Mouse (Mus musculus) kidney, postnatal 14 days (tissue): ENCODE measurements around the gene Gm20696.

Experiments used
- DNase-seq: peaks from one replicate; pipeline ENCODE4 v3.0.0; 2022; ENCODE audit warnings: mixed read lengths

Gene Gm20696

DNA sequence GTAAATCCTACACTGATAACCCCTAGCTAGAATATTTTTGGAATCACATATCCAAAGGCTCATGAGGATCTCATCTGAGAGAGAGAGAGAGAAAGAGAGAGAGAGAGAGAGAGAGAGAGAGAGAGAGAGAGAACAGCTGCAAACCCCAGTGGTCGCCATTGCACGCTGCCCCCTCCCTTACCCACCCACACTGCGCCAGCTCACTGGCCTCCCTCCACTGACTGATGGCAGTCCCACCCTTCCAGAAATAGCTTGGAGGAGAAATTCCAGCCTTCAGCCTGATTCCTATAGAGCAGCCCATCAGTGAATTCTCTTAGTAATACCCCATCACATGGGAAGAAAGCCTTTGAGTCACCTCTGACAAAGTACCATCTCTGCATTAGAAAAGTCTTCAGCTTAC lies 415.4 kb downstream of the Gm20696 start:
- DNase-seq = no peak

DNA sequence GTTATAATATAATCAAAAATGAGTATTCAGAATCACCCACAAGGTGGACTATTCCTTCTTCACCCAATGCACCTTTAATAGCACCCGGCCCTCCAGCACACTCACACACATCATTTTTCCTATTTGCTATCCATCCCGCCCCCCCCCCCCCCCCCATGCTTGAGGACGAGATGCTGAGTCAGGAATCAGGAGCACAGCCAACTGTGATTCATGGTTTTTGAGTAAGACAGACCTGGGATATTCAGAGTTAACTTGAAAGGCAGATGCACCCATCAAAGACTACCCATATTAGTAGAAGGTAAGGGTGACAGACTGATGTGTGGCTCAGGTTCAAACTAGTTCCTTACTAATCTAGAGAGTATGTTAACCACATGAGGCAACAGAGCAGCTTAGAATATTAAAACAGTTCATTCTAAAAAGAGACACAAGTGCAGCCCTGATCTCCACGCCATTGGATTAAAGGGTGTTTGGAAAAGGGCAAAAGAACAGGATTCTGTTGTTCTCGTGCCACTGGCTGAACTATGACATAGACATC lies 417.0 kb downstream of the Gm20696 start:
- DNase-seq = no peak

DNA sequence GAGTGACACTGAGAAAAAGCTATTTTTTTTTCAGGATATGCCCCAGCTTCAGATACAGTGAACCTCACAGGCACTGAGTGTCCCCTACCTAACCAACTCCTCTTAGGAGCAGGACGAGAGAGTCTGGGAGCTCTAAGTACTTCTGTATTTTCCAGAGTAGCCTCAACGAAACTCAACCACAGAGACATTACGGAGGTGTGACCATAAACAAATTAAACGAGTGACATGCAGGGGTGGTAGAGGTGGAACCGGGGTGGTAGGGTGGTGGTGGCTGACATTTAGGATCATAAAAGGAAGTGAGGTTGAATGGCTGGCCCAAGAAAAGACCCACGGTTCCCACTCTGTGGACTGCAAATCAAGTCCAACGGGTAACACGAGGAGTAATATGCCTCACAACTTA lies 418.2 kb downstream of the Gm20696 start:
- no peak for DNase-seq

DNA sequence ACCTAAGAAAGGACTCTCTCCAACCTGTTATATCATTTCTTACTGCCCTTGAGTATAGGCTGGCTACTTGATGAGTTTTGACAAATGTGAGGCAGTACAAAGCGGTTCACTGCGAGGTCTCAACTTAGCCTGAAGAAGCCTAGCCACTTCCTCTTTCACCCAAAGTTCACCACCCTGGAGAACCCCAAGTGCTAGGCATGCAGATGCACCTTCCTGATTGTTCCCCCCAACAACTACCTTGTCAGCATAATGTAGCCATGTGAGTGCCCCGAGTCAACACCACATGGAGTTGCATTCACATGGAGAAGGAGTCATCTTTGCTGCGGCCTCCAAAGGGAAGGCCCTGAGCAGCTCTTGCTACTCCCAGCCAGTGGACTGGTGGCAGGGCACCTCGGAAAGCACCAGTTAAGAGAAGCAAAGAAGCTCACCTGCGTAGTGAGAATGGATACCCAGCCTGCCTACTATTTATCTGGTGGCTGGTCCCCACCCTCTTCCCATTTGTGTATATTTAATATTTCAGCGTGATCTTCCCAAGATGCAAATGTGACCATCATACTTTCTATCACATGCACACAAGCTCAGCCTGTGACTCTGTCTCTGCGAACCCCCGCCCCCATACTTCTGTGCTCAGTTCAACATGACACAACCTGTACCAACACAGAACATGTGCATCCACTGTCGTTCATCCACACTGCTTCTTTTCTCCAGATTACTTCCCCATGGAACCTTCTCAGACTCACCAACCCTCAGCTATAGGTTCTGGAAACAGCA lies 424.8 kb downstream of the Gm20696 start:
- no peak for DNase-seq

DNA sequence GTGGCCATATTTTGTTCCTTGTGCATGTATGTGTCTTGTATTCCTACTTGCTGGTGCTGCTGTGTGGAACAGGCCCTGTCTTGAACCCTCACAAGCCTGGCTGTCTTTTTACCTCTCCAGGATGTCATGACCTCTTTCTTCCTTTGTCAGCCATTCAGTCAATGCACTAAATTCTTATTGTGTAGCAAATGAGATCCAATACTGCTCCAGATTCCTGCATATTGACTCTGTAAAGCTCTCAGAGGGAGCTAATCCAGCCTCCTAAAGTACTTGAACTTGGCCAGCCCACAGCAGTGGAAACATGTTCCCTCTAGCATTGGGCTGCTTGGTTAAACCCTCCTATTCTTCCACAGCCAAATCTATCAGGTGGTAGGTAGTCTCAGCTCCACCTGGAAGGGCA lies 425.8 kb downstream of the Gm20696 start:
- DNase-seq = no peak

DNA sequence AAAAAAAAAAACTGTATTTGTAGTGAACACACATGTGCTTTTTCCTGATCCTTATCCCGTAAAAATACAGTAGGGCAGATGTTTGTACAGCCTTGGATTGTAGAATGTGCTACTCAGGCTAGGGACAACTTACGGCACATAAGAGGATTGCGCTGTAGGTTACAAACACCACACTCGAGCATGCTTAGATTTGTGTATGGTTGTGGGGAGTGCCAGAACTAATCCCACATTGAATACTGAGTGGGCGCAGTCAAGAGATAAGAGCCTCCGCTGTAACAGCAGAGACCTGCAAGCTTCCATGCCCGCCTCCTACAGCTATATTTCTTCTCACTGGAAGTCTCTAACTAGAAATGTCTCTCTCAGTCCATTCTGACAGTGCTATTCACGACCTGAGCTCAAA lies 431.0 kb downstream of the Gm20696 start:
- DNase-seq = no peak

DNA sequence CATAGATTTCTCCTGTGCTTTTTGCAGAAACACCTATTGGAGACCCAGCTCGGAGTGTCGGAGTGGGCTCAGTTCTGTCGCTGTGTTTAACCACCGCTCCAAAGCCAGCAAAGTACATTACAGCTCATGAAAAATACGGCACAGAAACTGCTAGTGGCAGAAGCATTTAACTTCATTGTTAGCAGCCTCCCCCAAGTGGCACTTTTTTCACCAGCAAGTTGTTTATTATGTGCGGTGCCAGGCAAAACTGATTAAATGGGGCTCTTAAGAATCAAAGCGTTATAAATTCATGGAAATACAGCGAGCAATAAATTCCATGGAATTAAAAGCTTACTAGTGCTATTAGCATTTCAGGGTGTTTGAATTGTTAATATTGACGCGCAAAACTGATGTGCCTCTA lies 433.2 kb downstream of the Gm20696 start:
- DNase-seq = no peak

DNA sequence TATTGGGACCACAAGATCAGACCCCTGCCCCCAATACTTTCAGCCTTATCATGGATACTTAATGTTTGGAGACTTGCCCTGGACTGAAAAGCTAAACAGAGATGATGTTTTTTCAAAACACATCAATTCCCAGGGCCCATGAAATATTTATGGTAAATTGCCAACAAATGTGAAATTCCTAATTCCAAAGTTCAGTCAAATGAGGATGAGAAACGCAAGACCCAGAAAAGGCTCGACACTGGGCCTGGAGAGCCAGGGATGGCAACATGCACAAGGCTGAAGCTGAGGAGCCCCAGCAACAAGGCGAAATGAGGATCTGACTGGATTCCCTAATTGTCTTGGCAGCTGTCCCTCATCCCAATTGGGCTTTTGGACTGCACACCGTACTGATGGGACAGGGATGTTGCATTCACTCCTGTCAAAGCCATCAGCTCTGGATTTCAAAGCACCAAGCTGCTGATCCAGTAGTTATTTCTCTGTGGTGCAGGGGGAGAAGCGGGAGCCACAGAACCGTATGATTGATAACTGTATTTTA lies 438.2 kb downstream of the Gm20696 start:
- no peak for DNase-seq

DNA sequence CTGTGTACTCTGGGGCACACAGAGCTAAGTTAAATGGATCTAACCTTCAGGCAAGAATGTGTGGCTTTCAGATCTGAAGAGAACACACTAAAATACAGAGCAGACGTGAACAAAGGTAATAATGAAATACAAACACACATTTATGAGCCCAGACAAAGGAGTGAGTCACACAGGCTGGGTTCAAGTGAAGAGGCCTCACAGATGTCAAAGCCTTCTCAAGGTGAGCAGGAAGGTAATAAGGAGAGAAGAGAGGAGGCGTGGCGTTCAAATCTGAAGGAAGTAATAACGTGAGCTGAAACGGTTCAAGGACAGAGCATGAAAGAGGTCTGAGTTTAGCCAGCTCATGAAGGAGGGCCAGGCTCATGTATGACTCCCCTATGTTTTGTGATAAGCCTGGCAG lies 445.4 kb downstream of the Gm20696 start:
- DNase-seq = no peak

DNA sequence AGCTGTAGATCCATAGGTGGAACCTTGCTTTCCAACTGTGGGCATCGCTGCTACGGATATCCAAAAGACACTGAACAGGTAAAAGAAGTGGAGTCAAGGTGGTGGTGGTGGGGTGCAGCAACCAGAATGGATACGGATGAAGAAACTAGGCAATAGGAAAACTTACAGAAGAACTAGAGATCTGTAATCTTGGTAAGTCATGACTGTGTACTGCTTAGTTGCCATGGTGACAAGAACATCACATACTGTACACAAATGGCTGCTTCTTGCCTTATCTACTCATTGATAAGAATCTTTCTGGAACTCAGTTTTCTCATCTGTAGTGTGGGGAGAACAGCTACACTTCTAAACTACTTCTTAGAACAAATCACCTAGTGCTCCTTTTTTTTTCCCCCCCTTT lies 446.1 kb downstream of the Gm20696 start:
- no peak for DNase-seq

DNA sequence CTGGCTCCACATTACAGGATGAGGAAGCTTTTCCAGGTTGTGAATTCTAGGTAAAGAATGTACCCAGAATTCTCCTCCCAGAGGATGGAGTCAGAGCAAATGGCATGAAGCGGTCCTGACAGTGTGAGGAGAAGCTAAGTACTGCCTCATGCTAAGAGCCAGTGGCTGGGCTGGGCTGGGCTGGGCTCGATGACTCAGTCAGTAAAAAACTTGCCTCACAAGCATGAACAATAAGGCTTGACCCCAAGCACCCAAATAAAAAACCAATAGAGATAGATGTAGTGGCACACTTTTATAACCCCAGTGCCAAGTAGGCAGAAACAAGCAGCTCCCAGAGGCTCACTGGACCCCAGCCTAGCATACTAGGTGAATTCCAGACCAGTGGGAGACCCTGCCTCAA lies 448.8 kb downstream of the Gm20696 start:
- DNase-seq = no peak

DNA sequence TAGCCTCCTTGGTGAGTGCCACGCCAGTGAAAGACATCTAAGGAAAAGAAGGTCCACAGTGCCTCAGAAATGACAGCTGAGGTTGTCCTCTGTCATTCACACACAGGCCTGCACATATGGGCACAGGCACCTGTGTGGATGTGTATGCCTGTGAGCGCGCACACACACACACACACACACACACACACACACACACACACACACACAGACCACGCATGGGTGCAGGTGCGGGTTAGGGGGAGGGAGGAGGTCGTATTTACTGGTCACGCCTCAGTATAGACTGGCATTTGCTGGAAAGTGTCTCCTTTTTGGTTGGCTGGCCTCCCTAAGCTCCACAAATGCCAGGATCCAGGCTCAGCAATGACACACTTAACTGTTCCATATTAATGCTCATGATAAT lies 449.4 kb downstream of the Gm20696 start:
- no peak for DNase-seq

DNA sequence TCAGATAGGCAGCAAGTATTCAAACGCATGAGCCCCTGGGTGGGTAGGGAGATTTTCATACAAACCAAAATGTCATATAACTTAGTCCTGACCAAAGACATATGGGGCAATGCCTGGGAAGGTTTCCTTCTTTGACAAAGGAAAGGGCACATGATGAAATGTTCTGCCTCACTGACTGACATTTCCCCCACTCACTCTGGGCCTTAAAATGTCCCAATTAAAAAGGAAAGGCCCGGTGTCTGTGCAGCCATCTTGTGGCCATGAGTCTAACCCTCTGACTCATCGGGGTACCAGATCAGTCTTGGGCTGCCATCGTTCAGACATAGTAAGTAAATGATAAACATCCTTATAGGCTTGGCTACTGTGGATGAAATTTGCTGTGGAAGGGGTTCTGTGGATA lies 454.1 kb downstream of the Gm20696 start:
- no peak for DNase-seq

DNA sequence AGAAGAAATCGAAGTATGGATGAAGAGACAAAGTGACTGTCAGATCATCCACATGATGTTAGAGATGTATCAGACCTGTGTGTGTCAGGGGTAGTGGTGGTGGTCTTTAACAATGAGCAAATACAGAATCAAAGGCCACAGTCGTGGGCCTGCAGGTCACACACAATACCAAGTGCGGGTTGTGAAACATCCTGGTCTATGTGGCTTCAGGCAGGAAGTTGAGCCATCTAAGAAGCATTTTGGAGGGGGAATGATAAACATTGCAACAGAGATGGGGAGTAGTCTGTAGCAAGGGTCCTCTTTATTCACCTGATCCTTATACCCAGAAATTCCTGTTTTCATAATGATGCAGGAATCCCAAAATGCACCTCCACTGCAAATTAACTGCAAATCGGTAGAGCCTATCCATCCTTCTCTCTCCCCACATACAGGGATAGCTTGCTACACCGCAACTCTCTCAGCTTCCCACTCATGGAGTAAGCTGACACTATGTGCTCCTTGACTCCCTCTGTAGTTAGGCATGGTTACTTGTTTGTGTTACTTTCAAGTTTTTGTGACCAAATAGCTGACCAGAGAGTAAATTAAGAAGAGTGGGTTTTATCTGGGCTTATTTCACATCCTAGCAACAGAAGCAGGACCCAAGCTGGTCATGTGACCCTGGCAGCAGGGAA lies 454.8 kb downstream of the Gm20696 start:
- no peak for DNase-seq

DNA sequence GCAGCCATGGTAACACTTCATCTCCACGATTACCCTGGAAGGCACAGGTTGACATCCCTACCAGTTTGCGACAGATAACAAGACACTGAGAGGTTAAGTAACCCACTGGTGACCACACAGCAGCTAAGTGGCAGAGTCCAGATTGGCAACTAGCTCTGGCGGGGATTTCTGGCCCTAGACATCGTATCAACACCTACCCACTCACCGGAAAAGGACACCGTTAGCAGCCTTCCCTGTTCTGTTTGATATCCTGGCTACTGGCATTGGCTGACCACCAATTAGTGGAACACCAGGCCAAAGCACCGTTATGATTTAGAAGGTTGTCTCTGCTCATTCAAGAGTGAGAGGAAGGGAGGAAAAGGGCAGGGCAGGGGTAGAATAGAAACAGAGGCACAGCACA lies 456.4 kb downstream of the Gm20696 start:
- DNase-seq = no peak
